Mouse (Mus musculus): ENCODE results near the gene Adipoq. TPM values are rescaled to one million over a fixed set of nuclear protein-coding genes. Genes with fewer than 3 reads are reported as not detected.

The Adipoq gene
- total and polyA plus RNA-seq, 2 experiments = 1.2 TPM; not detected in 1

DNA sequence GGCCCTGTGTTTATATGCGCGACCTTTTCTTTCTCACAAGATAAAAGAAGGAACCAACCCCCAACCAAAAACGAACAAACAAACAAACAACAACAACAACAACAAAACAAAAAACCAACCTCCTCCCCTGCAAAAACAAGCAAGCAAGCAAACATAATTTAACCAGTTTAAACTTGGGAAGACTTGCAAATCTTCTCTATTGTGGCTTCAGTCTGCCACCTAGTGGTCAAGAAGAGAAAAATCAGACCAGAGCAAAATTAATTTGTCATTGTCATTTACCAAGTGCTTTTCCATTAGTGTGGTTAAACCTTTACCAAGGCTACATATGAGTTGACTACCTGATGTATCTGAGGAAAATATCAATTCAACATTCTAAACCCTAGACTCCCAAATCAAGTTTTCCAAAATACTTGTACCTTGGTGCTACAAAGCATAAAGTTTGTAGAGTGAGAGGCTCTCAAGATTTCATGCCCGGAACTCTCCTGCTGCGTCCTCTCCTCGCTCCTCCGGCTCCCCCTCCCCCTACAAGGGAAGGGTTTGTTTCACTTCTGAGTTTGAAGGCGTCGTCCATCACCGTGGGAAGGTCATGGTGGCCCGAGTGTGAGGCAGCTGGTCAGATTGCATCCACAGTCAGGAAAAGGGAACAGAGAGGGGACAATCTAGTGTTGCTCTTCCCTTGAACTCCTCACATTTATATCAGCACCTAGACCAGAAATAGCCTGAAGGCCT, 10.8 kb upstream of the Adipoq start:
- 26% methylated on average over 11 of the region's 11 CpGs for WGBS
- Histone ChIP-seq H3K27ac (replicated peaks; ENCODE audit: insufficient read depth, low read depth, low read length) (no peak overlapping the region), H3K27me3 (ENCODE audit: control insufficient read depth, insufficient read depth, low read length) (no peaks in the 10 kb centered on the region), H3K4me1 (ENCODE audit: control insufficient read depth, insufficient read depth, low read length) (peaks cover under 1% of the 10 kb centered on the region; the same call in 1 of the 2 replicates), H3K36me3 (ENCODE audit: control insufficient read depth, insufficient read depth, low read length) (no peaks in the 10 kb centered on the region), H3K79me2 (ENCODE audit: control insufficient read depth, insufficient read depth, low read length) (no peaks in the 10 kb centered on the region), H3K4me3 (ENCODE audit: insufficient read depth, low read depth, low read length) (no peak overlapping the region), H3K9ac (ENCODE audit: low read depth, low read length) (no peak overlapping the region)
- TF ChIP-seq CTCF (IDR thresholded peaks at IDR 0.05; ENCODE audit: low read depth, low read length) = peak; percentile 46
- TF ChIP-seq POLR2A (IDR thresholded peaks at IDR 0.05; ENCODE audit: extremely low read depth, insufficient read depth, low read length) = no peak
- DNase-seq (ENCODE audit: extremely low read depth, low read depth, low spot score) = peak; percentile 64

DNA sequence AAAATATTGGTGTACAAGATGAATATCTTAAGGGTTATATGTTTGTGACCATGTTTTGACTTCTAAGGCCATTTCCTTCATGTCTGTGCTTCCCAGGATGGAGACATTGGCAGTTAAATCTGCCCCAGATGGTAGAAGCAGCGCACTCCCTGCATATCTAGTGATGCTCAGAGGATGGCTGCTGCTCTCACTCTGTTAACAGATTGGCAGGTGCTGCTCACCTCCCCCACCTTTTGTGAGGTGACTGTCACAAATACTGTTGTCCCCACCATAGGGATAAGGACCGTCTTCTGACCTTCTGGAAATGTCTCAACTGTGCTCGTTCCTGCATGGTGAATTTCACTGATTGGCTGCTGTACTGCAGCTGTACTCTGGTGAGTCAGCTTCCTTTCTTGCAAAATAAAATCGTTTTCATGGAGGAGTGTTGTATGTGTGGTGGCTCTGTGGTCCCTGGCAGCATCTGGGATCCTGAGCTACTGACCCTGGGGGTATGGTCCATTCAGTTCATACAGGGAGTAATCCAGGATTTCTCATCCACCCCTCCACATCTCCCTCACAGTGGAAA, 9.8 kb upstream of the Adipoq start:
- TF ChIP-seq CTCF (IDR thresholded peaks at IDR 0.05; ENCODE audit: low read depth, low read length) (no peak), POLR2A (IDR thresholded peaks at IDR 0.05; ENCODE audit: extremely low read depth, insufficient read depth, low read length) (no peak)
- Histone ChIP-seq H3K79me2 (ENCODE audit: control insufficient read depth, insufficient read depth, low read length) (no peaks in the 10 kb centered on the region), H3K27me3 (ENCODE audit: control insufficient read depth, insufficient read depth, low read length) (no peaks in the 10 kb centered on the region), H3K9ac (ENCODE audit: low read depth, low read length) (no peak overlapping the region), H3K4me3 (ENCODE audit: insufficient read depth, low read depth, low read length) (no peak overlapping the region), H3K4me1 (ENCODE audit: control insufficient read depth, insufficient read depth, low read length) (no peaks in the 10 kb centered on the region), H3K36me3 (ENCODE audit: control insufficient read depth, insufficient read depth, low read length) (no peaks in the 10 kb centered on the region), H3K27ac (replicated peaks; ENCODE audit: insufficient read depth, low read depth, low read length) (no peak overlapping the region)
- WGBS = 64% methylated on average over 4 of the region's 4 CpGs
- DNase-seq (ENCODE audit: extremely low read depth, low read depth, low spot score) = no peak

DNA sequence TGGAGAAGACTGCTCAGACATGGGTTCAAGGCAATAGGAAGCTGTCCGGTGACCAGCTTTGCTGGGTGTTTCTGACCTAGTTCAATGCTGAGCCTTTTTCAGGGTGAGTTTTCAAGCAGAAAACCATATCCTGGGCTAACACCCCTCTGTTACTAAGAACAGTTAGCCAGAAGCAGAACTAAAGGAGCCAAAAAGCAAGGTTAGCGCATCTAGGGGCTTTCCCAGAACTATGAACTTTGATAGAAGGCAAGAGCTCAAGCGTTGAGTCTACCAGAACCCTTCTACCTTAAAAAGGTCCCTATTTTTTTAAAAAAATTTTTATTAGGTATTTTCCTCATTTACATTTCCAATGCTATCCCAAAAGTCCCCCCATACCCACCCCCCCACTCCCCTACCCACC, 5.4 kb upstream of the Adipoq start:
- Histone ChIP-seq H3K27ac (replicated peaks; ENCODE audit: insufficient read depth, low read depth, low read length) (no peak overlapping the region), H3K27me3 (ENCODE audit: control insufficient read depth, insufficient read depth, low read length) (no peaks in the 10 kb centered on the region), H3K4me3 (ENCODE audit: insufficient read depth, low read depth, low read length) (no peak overlapping the region), H3K36me3 (ENCODE audit: control insufficient read depth, insufficient read depth, low read length) (no peaks in the 10 kb centered on the region), H3K4me1 (ENCODE audit: control insufficient read depth, insufficient read depth, low read length) (peaks cover 4% of the 10 kb centered on the region), H3K9ac (ENCODE audit: low read depth, low read length) (no peak overlapping the region), H3K79me2 (ENCODE audit: control insufficient read depth, insufficient read depth, low read length) (no peaks in the 10 kb centered on the region)
- WGBS = 92% methylated on average over 3 of the region's 3 CpGs
- no peak for DNase-seq (ENCODE audit: extremely low read depth, low read depth, low spot score)
- TF ChIP-seq POLR2A (IDR thresholded peaks at IDR 0.05; ENCODE audit: extremely low read depth, insufficient read depth, low read length) (no peak), CTCF (IDR thresholded peaks at IDR 0.05; ENCODE audit: low read depth, low read length) (no peak)

DNA sequence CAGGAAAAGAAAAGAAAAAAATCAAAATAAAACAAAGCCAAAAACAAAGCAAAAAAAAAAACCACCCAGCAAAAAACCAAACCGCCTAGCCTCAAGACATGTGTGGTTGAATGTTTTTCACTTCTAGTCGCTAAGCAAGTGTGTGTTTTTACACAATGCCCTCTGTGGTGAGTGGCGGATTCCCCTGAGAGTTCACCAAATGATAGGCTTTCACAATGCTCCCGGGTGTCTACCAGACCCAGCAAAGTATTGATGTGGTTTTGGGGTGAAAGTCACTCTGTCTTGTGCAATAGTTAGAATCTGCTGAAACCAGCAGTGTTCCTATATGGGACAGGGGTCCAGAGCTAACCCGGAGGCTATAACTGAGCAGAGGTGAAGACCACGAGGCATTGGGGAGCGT, 2.0 kb upstream of the Adipoq start:
- Histone ChIP-seq H3K9ac (ENCODE audit: low read depth, low read length) (no peak overlapping the region), H3K27me3 (ENCODE audit: control insufficient read depth, insufficient read depth, low read length) (no peaks in the 10 kb centered on the region), H3K79me2 (ENCODE audit: control insufficient read depth, insufficient read depth, low read length) (no peaks in the 10 kb centered on the region), H3K4me3 (ENCODE audit: insufficient read depth, low read depth, low read length) (no peak overlapping the region), H3K27ac (replicated peaks; ENCODE audit: insufficient read depth, low read depth, low read length) (peak overlapping the region; percentile 30), H3K4me1 (ENCODE audit: control insufficient read depth, insufficient read depth, low read length) (peaks cover 15% of the 10 kb centered on the region), H3K36me3 (ENCODE audit: control insufficient read depth, insufficient read depth, low read length) (no peaks in the 10 kb centered on the region)
- 29% methylated on average over 7 of the region's 7 CpGs for WGBS
- TF ChIP-seq POLR2A (IDR thresholded peaks at IDR 0.05; ENCODE audit: extremely low read depth, insufficient read depth, low read length) = no peak
- no peak for TF ChIP-seq CTCF (IDR thresholded peaks at IDR 0.05; ENCODE audit: low read depth, low read length)
- DNase-seq (ENCODE audit: extremely low read depth, low read depth, low spot score) = peak; percentile 92

DNA sequence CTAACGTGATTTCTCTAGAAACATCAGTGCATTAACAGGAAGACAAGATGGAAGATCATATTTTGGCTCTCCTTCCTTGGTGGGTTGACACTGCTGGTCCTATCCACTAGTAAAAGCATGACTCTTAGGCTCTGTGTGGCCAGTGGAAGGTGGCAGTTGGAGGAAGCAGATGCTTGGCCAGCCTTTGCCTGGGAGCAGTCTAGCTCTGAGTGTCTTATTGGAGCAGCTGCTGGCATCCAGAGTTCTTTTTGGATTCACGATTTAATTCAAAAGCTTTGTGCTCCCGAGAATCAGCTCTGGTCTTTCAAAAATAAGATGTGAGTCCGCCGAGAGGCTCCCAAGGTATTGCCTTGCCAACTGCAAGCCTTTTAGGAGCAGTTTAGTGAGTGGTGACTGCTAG, 1.1 kb upstream of the Adipoq start:
- Histone ChIP-seq H3K27ac (replicated peaks; ENCODE audit: insufficient read depth, low read depth, low read length) (no peak overlapping the region), H3K9ac (ENCODE audit: low read depth, low read length) (no peak overlapping the region), H3K4me1 (ENCODE audit: control insufficient read depth, insufficient read depth, low read length) (peaks cover 21% of the 10 kb centered on the region), H3K4me3 (ENCODE audit: insufficient read depth, low read depth, low read length) (no peak overlapping the region), H3K79me2 (ENCODE audit: control insufficient read depth, insufficient read depth, low read length) (no peaks in the 10 kb centered on the region), H3K36me3 (ENCODE audit: control insufficient read depth, insufficient read depth, low read length) (no peaks in the 10 kb centered on the region), H3K27me3 (ENCODE audit: control insufficient read depth, insufficient read depth, low read length) (no peaks in the 10 kb centered on the region)
- WGBS = 80% methylated on average over 5 of the region's 5 CpGs
- no peak for DNase-seq (ENCODE audit: extremely low read depth, low read depth, low spot score)
- TF ChIP-seq POLR2A (IDR thresholded peaks at IDR 0.05; ENCODE audit: extremely low read depth, insufficient read depth, low read length) (no peak), CTCF (IDR thresholded peaks at IDR 0.05; ENCODE audit: low read depth, low read length) (no peak)

DNA sequence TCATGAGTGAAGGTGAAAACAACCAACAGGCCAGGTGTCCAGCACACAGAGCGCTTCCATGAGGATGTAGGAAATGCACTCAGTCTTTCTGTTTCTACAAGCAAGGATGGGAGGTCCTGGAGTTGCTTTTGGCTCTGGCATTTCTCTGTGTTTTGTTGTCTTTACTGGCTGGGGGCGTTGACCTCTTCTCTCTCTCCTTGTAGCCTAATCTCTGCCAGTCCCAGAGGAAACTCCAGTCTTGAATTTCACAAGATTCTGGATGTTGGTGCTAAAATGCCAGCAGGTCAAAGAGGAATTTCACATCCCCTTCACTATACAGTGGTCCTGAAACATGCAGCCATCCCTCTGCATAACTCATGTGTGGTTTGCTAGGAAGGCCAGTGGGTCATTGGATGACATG, 2.6 kb downstream of the Adipoq start:
- H3K27me3 ChIP-seq (ENCODE audit: control insufficient read depth, insufficient read depth, low read length) = no peaks in the 10 kb centered on the region
- H3K4me1 ChIP-seq (ENCODE audit: control insufficient read depth, insufficient read depth, low read length) = peaks cover 21% of the 10 kb centered on the region
- no peaks in the 10 kb centered on the region for H3K36me3 ChIP-seq (ENCODE audit: control insufficient read depth, insufficient read depth, low read length)
- H3K79me2 ChIP-seq (ENCODE audit: control insufficient read depth, insufficient read depth, low read length) = no peaks in the 10 kb centered on the region
- no peak for TF ChIP-seq CTCF (IDR thresholded peaks at IDR 0.05; ENCODE audit: low read depth, low read length)
- no peak for TF ChIP-seq POLR2A (IDR thresholded peaks at IDR 0.05; ENCODE audit: extremely low read depth, insufficient read depth, low read length)
- H3K9ac ChIP-seq (ENCODE audit: low read depth, low read length) = no peak overlapping the region; the same call in 1 of the 2 replicates
- WGBS = 52% methylated on average over 2 of the region's 2 CpGs
- no peak overlapping the region; the same call in 1 of the 2 replicates for H3K4me3 ChIP-seq (ENCODE audit: insufficient read depth, low read depth, low read length)
- H3K27ac ChIP-seq (replicated peaks; ENCODE audit: insufficient read depth, low read depth, low read length) = peak overlapping the region; percentile 79
- DNase-seq (ENCODE audit: extremely low read depth, low read depth, low spot score) = peak; percentile 78
